Mouse (Mus musculus) embryonic facial prominence, embryonic 13.5 days (tissue): ENCODE results near the gene Fscn3. TPM values are rescaled to one million over a fixed set of nuclear protein-coding genes. Genes with fewer than 3 reads are reported as not detected.
A peak's percentile ranks its signal among the peaks of the same experiment; 100 is the strongest.

ENCODE experiments used
- ATAC-seq: fragments of 200-750 bp; cut with Nextera tagmentation; 2 replicates; pipeline ENCODE4 v1.8.0; 2017; ENCODE audit warnings: low read depth; ENCODE audit not compliant: insufficient number of reproducible peaks, insufficient read depth, low FRiP score, low TSS enrichment
- H3K27ac ChIP-seq: fragments of 300-500 bp; sonication (generic); 2 replicates; pipeline ENCODE4 v1.5.1; 2015; ENCODE audit warnings: moderate library complexity, mild to moderate bottlenecking, inconsistent platforms
- H3K27me3 ChIP-seq: fragments of 300-500 bp; sonication (generic); 2 replicates; pipeline ENCODE4 v1.6.1; 2015; ENCODE audit warnings: mild to moderate bottlenecking, inconsistent platforms
- H3K36me3 ChIP-seq: fragments of 300-500 bp; sonication (generic); 2 replicates; pipeline ENCODE4 v1.6.1; 2015; ENCODE audit warnings: mild to moderate bottlenecking, inconsistent platforms
- H3K4me1 ChIP-seq: fragments of 300-500 bp; sonication (generic); 2 replicates; pipeline ENCODE4 v1.6.1; 2015; ENCODE audit warnings: inconsistent platforms
- H3K4me2 ChIP-seq: fragments of 300-500 bp; sonication (generic); 2 replicates; pipeline ENCODE4 v1.6.1; 2015; ENCODE audit warnings: moderate library complexity, mild to moderate bottlenecking, inconsistent platforms
- H3K4me3 ChIP-seq: fragments of 300-500 bp; sonication (generic); 2 replicates; pipeline ENCODE4 v1.5.1; 2015; ENCODE audit warnings: mild to moderate bottlenecking, inconsistent platforms
- H3K9ac ChIP-seq: fragments of 300-500 bp; sonication (generic); 2 replicates; pipeline ENCODE4 v1.6.1; 2015; ENCODE audit warnings: mild to moderate bottlenecking, inconsistent platforms
- H3K9me3 ChIP-seq: fragments of 300-500 bp; sonication (generic); 2 replicates; pipeline ENCODE4 v1.6.1; 2016; ENCODE audit warnings: inconsistent platforms
- WGBS: fragments of 180-500 bp; shearing (Covaris S2); methylation state at CpG from one replicate; pipeline ENCODE4 v1.1.7; 2015; ENCODE audit warnings: mixed read lengths; 5-methylcytosine and 5-hydroxymethylcytosine counted together
- polyA plus RNA-seq: library from polyadenylated mRNA; unstranded; fragments of >200 nt; fragmentation: Nextera tagmentation; extraction: Ambion mirVana; gene quantifications from 2 replicates; pipeline ENCODE4 v1.2.1, GENCODE M21; 2015

Gene Fscn3
- polyA plus RNA-seq, 1 experiment from 2014 or later, result not detected

- no peaks in the 10 kb centered on the region for H3K27me3 ChIP-seq
- no peak overlapping the region for H3K9ac ChIP-seq
- H3K4me2 ChIP-seq, result no peak overlapping the region
- no peak overlapping the region for H3K27ac ChIP-seq
- no peak overlapping the region for H3K4me3 ChIP-seq
- H3K4me1 ChIP-seq, result peaks cover 20% of the 10 kb centered on the region
- H3K36me3 ChIP-seq, result peaks cover 43% of the 10 kb centered on the region
- no peak for ATAC-seq
- no peaks in the 10 kb centered on the region for H3K9me3 ChIP-seq
- 77% methylated on average over 4 of the region's 4 CpGs for WGBS
Observed at GRCm38 (mm10) chr6:28416981-28417380, 10.6 kb upstream of the Fscn3 start.

- 93% methylated on average over 14 of the region's 14 CpGs for WGBS
- ATAC-seq, result no peak
- no peaks in the 10 kb centered on the region for H3K9me3 ChIP-seq
- peaks cover 25% of the 10 kb centered on the region for H3K4me1 ChIP-seq
- H3K9ac ChIP-seq, result no peak overlapping the region
- no peak overlapping the region for H3K27ac ChIP-seq
- H3K36me3 ChIP-seq, result peaks cover 41% of the 10 kb centered on the region
- no peak overlapping the region for H3K4me3 ChIP-seq
- no peak overlapping the region for H3K4me2 ChIP-seq
- H3K27me3 ChIP-seq, result no peaks in the 10 kb centered on the region
Observed at GRCm38 (mm10) chr6:28418449-28418848, 9.1 kb upstream of the Fscn3 start.

- Histone ChIP-seq H3K4me3 (peak overlapping the region; percentile 90; the same call in 1 of the 2 replicates), H3K36me3 (peaks cover 40% of the 10 kb centered on the region), H3K27me3 (no peaks in the 10 kb centered on the region), H3K4me1 (peaks cover 30% of the 10 kb centered on the region), H3K4me2 (peak overlapping the region; percentile 95), H3K9ac (peak overlapping the region; percentile 89), H3K9me3 (no peaks in the 10 kb centered on the region), H3K27ac (no peak overlapping the region)
- ATAC-seq, result no peak
- 63% methylated on average over 2 of the region's 2 CpGs for WGBS
Observed at GRCm38 (mm10) chr6:28419673-28420072, 7.9 kb upstream of the Fscn3 start.

- peak overlapping the region; percentile 89 for H3K9ac ChIP-seq
- peak overlapping the region; percentile 95 for H3K4me2 ChIP-seq
- 80% methylated on average over 17 of the region's 17 CpGs for WGBS
- H3K36me3 ChIP-seq, result peaks cover 33% of the 10 kb centered on the region
- H3K4me3 ChIP-seq, result peak overlapping the region; percentile 90
- H3K27ac ChIP-seq, result no peak overlapping the region
- H3K9me3 ChIP-seq, result no peaks in the 10 kb centered on the region
- H3K4me1 ChIP-seq, result peaks cover 35% of the 10 kb centered on the region
- no peaks in the 10 kb centered on the region for H3K27me3 ChIP-seq
- no peak for ATAC-seq
Observed at GRCm38 (mm10) chr6:28420361-28420760, 7.2 kb upstream of the Fscn3 start.

GRCm38 (mm10) chr6:28420865-28421264 lies 6.7 kb upstream of the Fscn3 start:
- Histone ChIP-seq H3K4me2 (peak overlapping the region; percentile 95), H3K27me3 (no peaks in the 10 kb centered on the region), H3K4me3 (peak overlapping the region; percentile 90), H3K36me3 (peaks cover 33% of the 10 kb centered on the region), H3K9ac (peak overlapping the region; percentile 89), H3K9me3 (no peaks in the 10 kb centered on the region), H3K27ac (0 out of 2 replicates have a peak overlapping the region, but pooled peaks have one; percentile 64), H3K4me1 (peaks cover 40% of the 10 kb centered on the region)
- 20% methylated on average over 13 of the region's 13 CpGs for WGBS
- no peak for ATAC-seq

- no peaks in the 10 kb centered on the region for H3K9me3 ChIP-seq
- under 1% methylated on average over 26 of the region's 27 CpGs for WGBS
- H3K4me2 ChIP-seq, result peak overlapping the region; percentile 95
- ATAC-seq, result peak; percentile 89
- peaks cover 34% of the 10 kb centered on the region for H3K36me3 ChIP-seq
- H3K27ac ChIP-seq, result peak overlapping the region; percentile 64; the same call in 1 of the 2 replicates
- no peaks in the 10 kb centered on the region for H3K27me3 ChIP-seq
- H3K9ac ChIP-seq, result peak overlapping the region; percentile 89
- H3K4me1 ChIP-seq, result peaks cover 46% of the 10 kb centered on the region
- peak overlapping the region; percentile 90 for H3K4me3 ChIP-seq
Observed at GRCm38 (mm10) chr6:28421469-28422000, 6.1 kb upstream of the Fscn3 start.

GRCm38 (mm10) chr6:28422651-28423290 lies 4.8 kb upstream of the Fscn3 start:
- H3K9ac ChIP-seq, result no peak overlapping the region
- WGBS, result 69% methylated on average over 15 of the region's 15 CpGs
- no peak for ATAC-seq
- H3K4me1 ChIP-seq, result peaks cover 49% of the 10 kb centered on the region
- no peaks in the 10 kb centered on the region for H3K9me3 ChIP-seq
- H3K36me3 ChIP-seq, result peaks cover 35% of the 10 kb centered on the region
- no peak overlapping the region for H3K27ac ChIP-seq
- H3K4me2 ChIP-seq, result peak overlapping the region; percentile 71
- H3K27me3 ChIP-seq, result no peaks in the 10 kb centered on the region
- H3K4me3 ChIP-seq, result peak overlapping the region; percentile 74

- H3K4me3 ChIP-seq, result peak within 1 kb of the TSS; percentile 74
- peak within 1 kb of the TSS; percentile 95 for H3K4me2 ChIP-seq
- no peaks in the 10 kb centered on the region for H3K9me3 ChIP-seq
- H3K9ac ChIP-seq, result peak within 1 kb of the TSS; percentile 93
- WGBS, result under 1% methylated on average over 32 of the region's 42 CpGs
- peak within 1 kb of the TSS; percentile 80 for H3K27ac ChIP-seq
- no peaks in the 10 kb centered on the region for H3K27me3 ChIP-seq
- peak; percentile 60 for ATAC-seq
- H3K4me1 ChIP-seq, result peaks cover 49% of the 10 kb centered on the region
- H3K36me3 ChIP-seq, result peaks cover 30% of the 10 kb centered on the region
Observed at GRCm38 (mm10) chr6:28423313-28423712, 4.3 kb upstream of the Fscn3 start, which contains the start of gene Arf5. TSS of gene Arf5 (plus strand) at chr6:28423560.

- Histone ChIP-seq H3K9me3 (no peaks in the 10 kb centered on the region), H3K27ac (peak overlapping the region; percentile 80), H3K9ac (peak overlapping the region; percentile 93), H3K36me3 (peaks cover 22% of the 10 kb centered on the region), H3K4me1 (peaks cover 49% of the 10 kb centered on the region), H3K27me3 (no peaks in the 10 kb centered on the region), H3K4me2 (peak overlapping the region; percentile 71), H3K4me3 (peak overlapping the region; percentile 74)
- WGBS, result 10% methylated on average over 40 of the region's 46 CpGs
- ATAC-seq, result 0 out of 2 replicates have a peak, but pooled peaks have one; percentile 17
Observed at GRCm38 (mm10) chr6:28423767-28424695, 3.6 kb upstream of the Fscn3 start.

- Histone ChIP-seq H3K4me3 (peak overlapping the region; percentile 74; the same call in 1 of the 2 replicates), H3K27ac (no peak overlapping the region), H3K4me1 (peaks cover 41% of the 10 kb centered on the region), H3K36me3 (peaks cover 21% of the 10 kb centered on the region), H3K9ac (0 out of 2 replicates have a peak overlapping the region, but pooled peaks have one; percentile 41), H3K9me3 (no peaks in the 10 kb centered on the region), H3K4me2 (peak overlapping the region; percentile 71), H3K27me3 (no peaks in the 10 kb centered on the region)
- no peak for ATAC-seq
- WGBS, result 89% methylated on average over 6 of the region's 6 CpGs
Observed at GRCm38 (mm10) chr6:28425019-28425418, 2.6 kb upstream of the Fscn3 start.

- Histone ChIP-seq H3K9ac (no peak within 1 kb of the TSS), H3K27me3 (no peaks in the 10 kb centered on the region), H3K4me1 (peaks cover 24% of the 10 kb centered on the region), H3K27ac (no peak within 1 kb of the TSS), H3K9me3 (no peaks in the 10 kb centered on the region), H3K36me3 (peaks cover 21% of the 10 kb centered on the region), H3K4me2 (no peak within 1 kb of the TSS), H3K4me3 (no peak within 1 kb of the TSS)
- no peak for ATAC-seq
- 86% methylated on average over 3 of the region's 3 CpGs for WGBS
Observed at GRCm38 (mm10) chr6:28428290-28428689, 701 bp downstream of the Fscn3 start, which contains the start of gene Gcc1. TSS of gene Gcc1 (minus strand) at chr6:28428390.
